18 mouse cellular contexts compared by ENCODE assay signal in genomic region chrX:19153619-19154018, GRCm38 (mm10).
DNase-seq lines count a peak whose midpoint lies in the region; ATAC-seq and TF ChIP-seq lines count a peak whose summit lies in the region.
"Had no signal": no experiment of that assay in that cellular context is flagged by ENCODE, and none has a peak within 500 bp of the region (broad histone marks: within the 10 kb centered on the region; RNA-seq: fewer than 3 reads in every experiment).

No protein-coding gene starts in this region.

- dilution Hi-C loops in CH12.LX (cut with MboI; ENCODE audit: extremely low pct_ligation_motif_present, extremely low pct_unique_long_range_greater_than_20kb, low sequenced_read_pairs) = no loop called here

- no peak for ATAC-seq in lung, postnatal 0 days
- ATAC-seq in midbrain, embryonic 11.5 days (ENCODE audit: low FRiP score) = no peak
- ATAC-seq: forebrain, postnatal 0 days had no signal

- peaks cover 4 to 18% of the 10 kb centered on the region in 2 experiments; a peak in 2 of 4 replicates for H3K4me1 ChIP-seq in CH12.LX (ENCODE audit: control insufficient read depth in 1 of 2, insufficient read depth in 2 of 2)
- H3K4me1 ChIP-seq in bone marrow macrophage, adult 2 months (ENCODE audit: control insufficient read depth, insufficient read depth, low read length) = peaks cover 22% of the 10 kb centered on the region
- no peaks in the 10 kb centered on the region for H3K4me1 ChIP-seq in lung, postnatal 0 days (ENCODE audit: insufficient read depth, low read depth, low read length)
- no peaks in the 10 kb centered on the region for H3K4me1 ChIP-seq in midbrain, embryonic 11.5 days (ENCODE audit: control insufficient read depth, insufficient read depth, low read length)
- H3K4me1 ChIP-seq: embryonic facial prominence, embryonic 13.5 days; forebrain, embryonic 12.5 days; heart, embryonic 10.5 days; hindbrain, embryonic 10.5 days; hindbrain, embryonic 15.5 days had no signal

- 60% methylated on average over 2 of the region's 2 CpGs for WGBS in macrophage (ENCODE audit: missing documents)
- 74% methylated on average over 2 of the region's 2 CpGs for WGBS in lung, postnatal 0 days
- 93% methylated on average over 2 of the region's 2 CpGs for WGBS in midbrain, embryonic 11.5 days

- no peak overlapping the region for H3K27ac ChIP-seq in CH12.LX (ENCODE audit: insufficient read depth, low read depth)
- peak overlapping the region; percentile 4; the same call in 1 of the 2 replicates for H3K27ac ChIP-seq in bone marrow macrophage, adult 2 months (ENCODE audit: insufficient read depth, low read depth, low read length)
- 0 out of 2 replicates have a peak overlapping the region, but pooled peaks have one; percentile 10 for H3K27ac ChIP-seq in macrophage
- no peak overlapping the region for H3K27ac ChIP-seq in lung, postnatal 0 days (ENCODE audit: low read length)
- no peak overlapping the region for H3K27ac ChIP-seq in midbrain, embryonic 11.5 days (ENCODE audit: low read depth, low read length)
- H3K27ac ChIP-seq: embryonic facial prominence, embryonic 13.5 days; forebrain, embryonic 12.5 days; heart, embryonic 10.5 days; hindbrain, embryonic 10.5 days; hindbrain, embryonic 15.5 days had no signal

- no peak for TF ChIP-seq CTCF in CH12.LX (conservative IDR thresholded peaks at IDR 0.05 in 1 of 2, IDR thresholded peaks at IDR 0.05 in 1 of 2; ENCODE audit: low read depth in 2 of 2, low read length in 2 of 2)
- TF ChIP-seq CTCF in bone marrow macrophage, adult 2 months (IDR thresholded peaks at IDR 0.05; ENCODE audit: low read depth, low read length) = no peak
- TF ChIP-seq CTCF in lung, postnatal 0 days (IDR thresholded peaks at IDR 0.05) = no peak

- no peaks in the 10 kb centered on the region for H3K27me3 ChIP-seq in CH12.LX (replicated peaks)
- no peaks in the 10 kb centered on the region for H3K27me3 ChIP-seq in splenic B cell, adult 2 months (ENCODE audit: control insufficient read depth, insufficient read depth, low read length, poor library complexity, severe bottlenecking)
- H3K27me3 ChIP-seq in lung, postnatal 0 days (replicated peaks; ENCODE audit: insufficient read depth, low read length) = no peaks in the 10 kb centered on the region
- H3K27me3 ChIP-seq in midbrain, embryonic 11.5 days (ENCODE audit: control insufficient read depth, insufficient read depth, low read length) = no peaks in the 10 kb centered on the region
- H3K27me3 ChIP-seq: embryonic facial prominence, embryonic 13.5 days; forebrain, embryonic 12.5 days; hindbrain, embryonic 15.5 days had no signal

- no peak for DNase-seq in CH12.LX (ENCODE audit: extremely low read depth)
- DNase-seq in splenic B cell, adult 2 months (ENCODE audit: low read depth, low spot score) = peak; percentile 5
- DNase-seq in lung, postnatal 0 days (ENCODE audit: low spot score) = no peak
- no peak for DNase-seq in midbrain, embryonic 11.5 days (ENCODE audit: low spot score, missing footprints)
- DNase-seq: adrenal gland, postnatal 10 days; cerebellum, adult 11-12 months; cerebellum, adult 9-10 months; cerebellum, postnatal 25 days; forebrain, postnatal 0 days; gastrocnemius, postnatal 14 days; heart, postnatal 10 days had no signal

- no peaks in the 10 kb centered on the region for H3K36me3 ChIP-seq in CH12.LX (replicated peaks in 1 of 2; ENCODE audit: control insufficient read depth in 1 of 2, insufficient read depth in 1 of 2, low read length in 1 of 2)
- no peaks in the 10 kb centered on the region for H3K36me3 ChIP-seq in macrophage (ENCODE audit: inconsistent target)
- H3K36me3 ChIP-seq in splenic B cell, adult 2 months (ENCODE audit: control insufficient read depth, insufficient read depth, low read length, poor library complexity, severe bottlenecking) = no peaks in the 10 kb centered on the region
- H3K36me3 ChIP-seq in lung, postnatal 0 days (ENCODE audit: insufficient read depth, low read length) = no peaks in the 10 kb centered on the region
- H3K36me3 ChIP-seq in midbrain, embryonic 11.5 days (ENCODE audit: control insufficient read depth, insufficient read depth, low read length) = no peaks in the 10 kb centered on the region
- H3K36me3 ChIP-seq: embryonic facial prominence, embryonic 13.5 days; forebrain, embryonic 12.5 days; heart, embryonic 10.5 days; hindbrain, embryonic 10.5 days; hindbrain, embryonic 15.5 days had no signal

- H3K4me2 ChIP-seq in CH12.LX (ENCODE audit: insufficient read depth, low read depth, poor library complexity, severe bottlenecking) = peak overlapping the region; percentile 29; the same call in 1 of the 2 replicates
- H3K4me2 ChIP-seq in lung, postnatal 0 days (replicated peaks; ENCODE audit: low read depth, low read length) = no peak overlapping the region
- no peak overlapping the region for H3K4me2 ChIP-seq in midbrain, embryonic 11.5 days
- H3K4me2 ChIP-seq: embryonic facial prominence, embryonic 13.5 days; forebrain, embryonic 12.5 days; hindbrain, embryonic 15.5 days had no signal

- no peaks in the 10 kb centered on the region for H3K79me2 ChIP-seq in CH12.LX (replicated peaks; ENCODE audit: control insufficient read depth, extremely low read depth, insufficient read depth, poor library complexity, severe bottlenecking)
- peaks cover 87% of the 10 kb centered on the region for H3K79me2 ChIP-seq in macrophage (ENCODE audit: inconsistent target)

- no peak overlapping the region for H3K9ac ChIP-seq in CH12.LX (ENCODE audit: insufficient read depth, low read depth)
- no peak overlapping the region for H3K9ac ChIP-seq in lung, postnatal 0 days (replicated peaks; ENCODE audit: low read depth)
- no peak overlapping the region for H3K9ac ChIP-seq in midbrain, embryonic 11.5 days (ENCODE audit: low read length)
- H3K9ac ChIP-seq: embryonic facial prominence, embryonic 13.5 days; forebrain, embryonic 12.5 days; forebrain, postnatal 0 days; hindbrain, embryonic 15.5 days had no signal

- no peaks in the 10 kb centered on the region for H3K9me3 ChIP-seq in CH12.LX (replicated peaks; ENCODE audit: low read length)
- H3K9me3 ChIP-seq in lung, postnatal 0 days (ENCODE audit: low read length) = no peaks in the 10 kb centered on the region
- H3K9me3 ChIP-seq in midbrain, embryonic 11.5 days (ENCODE audit: control insufficient read depth, low read length) = no peaks in the 10 kb centered on the region
- H3K9me3 ChIP-seq: embryonic facial prominence, embryonic 13.5 days; forebrain, embryonic 12.5 days; heart, embryonic 10.5 days; hindbrain, embryonic 10.5 days; hindbrain, embryonic 15.5 days had no signal

- H3K4me3 ChIP-seq in CH12.LX (replicated peaks in 1 of 3; ENCODE audit: low read depth in 2 of 3, low read length in 2 of 3, poor library complexity in 1 of 3) = no peak overlapping the region
- H3K4me3 ChIP-seq in bone marrow macrophage, adult 2 months (ENCODE audit: insufficient read depth, low read length) = no peak overlapping the region
- no peak overlapping the region for H3K4me3 ChIP-seq in macrophage (ENCODE audit: inconsistent target)
- no peak overlapping the region for H3K4me3 ChIP-seq in lung, postnatal 0 days (ENCODE audit: low read depth, low read length)
- H3K4me3 ChIP-seq in midbrain, embryonic 11.5 days (ENCODE audit: low read depth, low read length) = no peak overlapping the region
- H3K4me3 ChIP-seq: embryonic facial prominence, embryonic 13.5 days; forebrain, embryonic 12.5 days; heart, embryonic 10.5 days; hindbrain, embryonic 10.5 days; hindbrain, embryonic 15.5 days had no signal

- TF ChIP-seq POLR2A in CH12.LX (IDR thresholded peaks at IDR 0.05; ENCODE audit: low read depth, low read length) = no peak
- no peak for TF ChIP-seq POLR2A in bone marrow macrophage, adult 2 months (IDR thresholded peaks at IDR 0.05; ENCODE audit: borderline replicate concordance, low read depth, low read length)

- TF ChIP-seq EP300 in CH12.LX (IDR thresholded peaks at IDR 0.05; ENCODE audit: low read length) = no peak
- no peak for TF ChIP-seq EP300 in lung, postnatal 0 days (IDR thresholded peaks at IDR 0.05)

- in situ Hi-C loops in CH12.LX (cut with MboI; ENCODE audit: low pct_ligation_motif_present, low pct_unique_long_range_greater_than_20kb, low sequenced_read_pairs) = no loop called here

- no peak for TF ChIP-seq RAD21 in CH12.LX (IDR thresholded peaks at IDR 0.05; ENCODE audit: low read depth, low read length)

TF ChIP-seq in CH12.LX, 34 proteins besides CTCF, POLR2A, EP300 and RAD21:
- no peak for TF ChIP-seq JUND (conservative IDR thresholded peaks at IDR 0.05; ENCODE audit: low read depth, low read length)
- no peak for TF ChIP-seq JUN (IDR thresholded peaks at IDR 0.05; ENCODE audit: insufficient read depth, low read depth, low read length)
- TF ChIP-seq ZNF384 (IDR thresholded peaks at IDR 0.05; ENCODE audit: low read depth, low read length) = no peak
- TF ChIP-seq CHD2 (IDR thresholded peaks at IDR 0.05; ENCODE audit: low read length) = no peak
- TF ChIP-seq E2F4 (IDR thresholded peaks at IDR 0.05; ENCODE audit: insufficient replicate concordance, low read depth, low read length) = no peak
- no peak for TF ChIP-seq RCOR1 (conservative IDR thresholded peaks at IDR 0.05; ENCODE audit: low read depth, low read length)
- no peak for TF ChIP-seq MAX (IDR thresholded peaks at IDR 0.05; ENCODE audit: low read length)
- TF ChIP-seq KAT2A (IDR thresholded peaks at IDR 0.05; ENCODE audit: insufficient replicate concordance, low read length) = no peak
- no peak for TF ChIP-seq USF2 (conservative IDR thresholded peaks at IDR 0.05; ENCODE audit: low read depth, low read length)
- no peak for TF ChIP-seq PAX5 (IDR thresholded peaks at IDR 0.05; ENCODE audit: low read length)
- no peak for TF ChIP-seq CHD1 (IDR thresholded peaks at IDR 0.05; ENCODE audit: low read depth, low read length)
- no peak for TF ChIP-seq SMC3 (IDR thresholded peaks at IDR 0.05; ENCODE audit: low read depth, low read length)
- TF ChIP-seq BHLHE40 (IDR thresholded peaks at IDR 0.05; ENCODE audit: low read depth, low read length) = no peak
- TF ChIP-seq NRF1 (IDR thresholded peaks at IDR 0.05; ENCODE audit: low read depth, low read length) = no peak
- TF ChIP-seq TBP (conservative IDR thresholded peaks at IDR 0.05; ENCODE audit: low read depth, low read length) = no peak
- TF ChIP-seq MXI1 (IDR thresholded peaks at IDR 0.05; ENCODE audit: low read depth, low read length) = no peak
- no peak for TF ChIP-seq ZKSCAN1 (IDR thresholded peaks at IDR 0.05; ENCODE audit: borderline replicate concordance, low read depth, low read length)
- no peak for TF ChIP-seq ZMIZ1 (IDR thresholded peaks at IDR 0.05; ENCODE audit: low read depth, low read length)
- no peak for TF ChIP-seq ETS1 (conservative IDR thresholded peaks at IDR 0.05; ENCODE audit: low read depth, low read length)
- TF ChIP-seq HCFC1 (IDR thresholded peaks at IDR 0.05; ENCODE audit: low read depth, low read length) = no peak

Comparison
In these comparisons a context has a peak if more than half of its experiments do, and no peak if none do; other contexts are left out.
1. H3K27ac ChIP-seq: peak in bone marrow macrophage, adult 2 months (single experiment) and macrophage (single experiment); none in CH12.LX (single experiment), lung, postnatal 0 days (single experiment) and midbrain, embryonic 11.5 days (single experiment).